Mouse (Mus musculus) liver, embryonic 16.5 days (tissue): ENCODE data around the gene Ostm1. TPM values are rescaled to one million over a fixed set of nuclear protein-coding genes. Genes with fewer than 3 reads are reported as not detected.

Experiments
- ATAC-seq: fragments of 200-750 bp; cut with Nextera tagmentation; 2 replicates; pipeline ENCODE4 v1.8.0; 2017; ENCODE audit warnings: low read depth, mild to moderate bottlenecking, moderate number of reproducible peaks, moderate library complexity
- H3K27ac ChIP-seq: fragments of 300-500 bp; sonication (generic); 2 replicates; pipeline ENCODE4 v1.5.1; 2014; ENCODE audit warnings: mild to moderate bottlenecking, low read length
- H3K27me3 ChIP-seq: fragments of 300-500 bp; sonication (generic); 2 replicates; pipeline ENCODE4 v1.6.1; 2014; ENCODE audit warnings: low read depth, low read length, mixed read lengths; ENCODE audit not compliant: control insufficient read depth, insufficient read depth
- H3K36me3 ChIP-seq: fragments of 300-500 bp; sonication (generic); 2 replicates; pipeline ENCODE4 v1.6.1; 2014; ENCODE audit warnings: mild to moderate bottlenecking; ENCODE audit not compliant: control insufficient read depth, insufficient read depth
- H3K4me1 ChIP-seq: fragments of 300-500 bp; sonication (generic); 2 replicates; pipeline ENCODE4 v1.6.1; 2014; ENCODE audit warnings: low read depth, low read length, mixed read lengths; ENCODE audit not compliant: control insufficient read depth
- H3K4me2 ChIP-seq: fragments of 300-500 bp; sonication (generic); 2 replicates; pipeline ENCODE4 v1.6.1; 2014; ENCODE audit warnings: low read depth, low read length, mixed read lengths
- H3K4me3 ChIP-seq: fragments of 300-500 bp; sonication (generic); 2 replicates; pipeline ENCODE4 v1.5.1; 2014; ENCODE audit warnings: low read depth, mild to moderate bottlenecking, low read length
- H3K9ac ChIP-seq: fragments of 300-500 bp; sonication (generic); 2 replicates; pipeline ENCODE4 v1.6.1; 2014; ENCODE audit warnings: low read depth, low read length
- H3K9me3 ChIP-seq: fragments of 300-500 bp; sonication (generic); replicated peaks from 2 replicates; pipeline ENCODE4 v1.6.1; 2016; ENCODE audit warnings: low read length; ENCODE audit not compliant: control insufficient read depth
- WGBS: fragments of 180-500 bp; shearing (Covaris S2); extraction: QIAGEN DNeasy Blood & Tissue Kit; methylation state at CpG from one replicate; pipeline ENCODE4 v1.1.7; 2014; ENCODE audit not compliant: insufficient replicate concordance; 5-methylcytosine and 5-hydroxymethylcytosine counted together
- polyA plus RNA-seq: library from polyadenylated mRNA; unstranded; fragments of >200 nt; fragmentation: Nextera tagmentation; extraction: Ambion mirVana; gene quantifications from 2 replicates; pipeline ENCODE4 v1.2.1, GENCODE M21; 2015

Ostm1 gene
- polyA plus RNA-seq, 1 experiment from 2014 or later: 10.5 TPM

DNA sequence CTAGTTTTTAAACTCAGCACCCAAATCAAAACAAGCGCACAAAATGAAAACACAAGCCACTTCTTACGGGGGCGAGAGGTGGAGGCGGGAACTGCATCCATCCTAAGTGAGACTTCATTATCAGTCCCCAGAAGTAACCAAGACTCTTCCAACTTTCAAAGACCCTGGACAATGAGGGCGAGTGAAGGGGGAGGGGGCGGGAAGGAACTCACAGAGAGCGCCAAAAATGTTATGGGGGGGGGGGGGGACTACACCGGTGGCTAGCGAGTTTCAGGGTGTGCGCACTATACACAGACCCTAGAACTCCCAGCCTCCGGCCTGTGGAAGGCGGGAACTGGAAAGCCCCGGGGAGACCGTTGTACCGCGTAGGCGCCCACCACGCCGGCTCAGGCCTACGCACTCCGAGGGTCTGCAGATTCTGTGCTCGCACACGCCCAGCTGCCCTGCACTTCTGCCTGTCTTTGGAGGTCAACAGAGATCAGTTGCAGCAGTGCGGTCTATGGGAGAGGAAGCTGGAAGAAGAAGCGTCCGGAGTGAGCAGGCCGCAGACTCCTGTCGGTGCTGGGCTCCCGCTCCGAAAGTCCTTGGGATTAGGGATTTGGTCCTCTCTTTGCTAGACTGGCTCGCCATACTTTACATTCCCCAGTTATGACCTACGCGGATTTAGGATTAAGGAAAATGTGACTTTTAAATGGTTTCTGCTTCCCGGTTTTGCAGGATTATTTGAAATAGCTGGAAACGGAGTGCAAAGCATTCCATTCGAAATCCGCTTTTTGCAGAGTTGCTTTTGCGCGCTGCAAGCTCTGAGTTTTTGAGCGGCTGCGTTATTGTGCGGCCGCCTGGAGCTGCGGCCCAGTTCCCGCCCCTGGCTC lies 1.7 kb upstream of the Ostm1 start:
- no peaks in the 10 kb centered on the region for H3K36me3 ChIP-seq
- H3K27ac ChIP-seq: no peak overlapping the region
- 2% methylated on average over 45 of the region's 45 CpGs for WGBS
- H3K27me3 ChIP-seq: peaks cover 99% of the 10 kb centered on the region
- no peak overlapping the region for H3K9ac ChIP-seq
- no peak overlapping the region for H3K4me2 ChIP-seq
- ATAC-seq: no peak
- no peaks in the 10 kb centered on the region; the same call in 1 of the 2 replicates for H3K4me1 ChIP-seq
- no peaks in the 10 kb centered on the region for H3K9me3 ChIP-seq
- H3K4me3 ChIP-seq: no peak overlapping the region

DNA sequence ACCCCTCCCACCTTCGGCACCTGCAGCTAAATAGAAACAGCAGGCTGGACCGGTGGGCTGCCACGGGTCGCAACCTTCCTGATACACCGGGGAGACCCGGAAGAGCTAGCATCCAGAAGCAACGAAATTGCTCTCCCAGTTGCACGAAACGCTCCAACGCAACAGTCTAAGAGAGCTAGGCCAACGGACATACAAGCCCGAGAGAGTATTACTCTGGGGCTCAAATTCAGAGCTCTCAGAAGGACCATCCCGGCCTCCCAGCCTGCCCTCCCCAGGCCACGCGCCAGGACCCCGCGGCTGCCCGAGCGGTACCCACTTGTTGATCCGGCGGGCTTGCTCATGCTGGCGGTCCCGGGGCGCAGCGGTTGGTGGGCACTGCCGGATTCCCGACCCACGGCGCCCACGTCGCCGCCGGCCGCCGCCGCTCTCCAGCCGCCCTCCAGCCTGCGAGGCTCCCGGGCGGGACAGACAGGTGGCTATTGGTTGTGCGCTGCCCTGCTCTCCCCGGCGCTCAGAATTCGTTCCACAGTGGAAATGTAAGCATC lies 984 bp upstream of the Ostm1 start:
- Histone ChIP-seq H3K9me3 (no peaks in the 10 kb centered on the region), H3K27ac (no peak overlapping the region), H3K27me3 (peaks cover 99% of the 10 kb centered on the region), H3K4me1 (no peaks in the 10 kb centered on the region; the same call in 1 of the 2 replicates), H3K36me3 (no peaks in the 10 kb centered on the region), H3K4me3 (no peak overlapping the region), H3K9ac (no peak overlapping the region), H3K4me2 (no peak overlapping the region)
- ATAC-seq: no peak
- under 1% methylated on average over 44 of the region's 44 CpGs for WGBS

DNA sequence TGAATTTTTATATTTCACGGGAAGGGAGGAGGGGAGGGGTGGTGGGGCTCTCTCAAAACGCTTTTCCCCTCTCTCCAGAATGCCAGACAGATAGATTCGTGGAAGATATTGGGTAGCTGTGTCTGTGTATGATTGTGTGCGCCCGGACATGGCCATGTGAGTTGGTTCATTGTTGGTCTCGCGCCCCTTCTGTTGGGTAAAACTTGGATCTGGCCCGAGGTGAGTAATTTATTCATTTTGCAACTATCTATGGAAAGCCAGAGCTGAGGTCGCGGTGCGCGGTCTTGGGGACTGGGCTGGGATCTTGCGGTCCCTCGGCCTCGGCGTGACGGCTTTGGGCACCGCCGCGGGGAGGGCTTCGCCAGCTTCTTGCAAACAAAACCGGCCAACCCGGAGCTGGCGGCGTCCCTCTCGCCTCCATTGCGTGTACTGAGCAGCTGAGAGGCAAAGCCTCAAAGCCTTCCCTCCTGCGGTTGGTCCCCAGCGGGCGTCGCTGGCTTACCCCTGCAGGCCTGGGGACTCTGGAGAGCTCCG lies 347 bp downstream of the Ostm1 start:
- no peaks in the 10 kb centered on the region; the same call in 1 of the 2 replicates for H3K4me1 ChIP-seq
- H3K9me3 ChIP-seq: no peaks in the 10 kb centered on the region
- no peak overlapping the region for H3K4me3 ChIP-seq
- H3K4me2 ChIP-seq: no peak overlapping the region
- H3K27me3 ChIP-seq: peaks cover 99% of the 10 kb centered on the region
- ATAC-seq: no peak
- no peaks in the 10 kb centered on the region for H3K36me3 ChIP-seq
- no peak overlapping the region for H3K9ac ChIP-seq
- 2% methylated on average over 32 of the region's 32 CpGs for WGBS
- no peak overlapping the region for H3K27ac ChIP-seq

DNA sequence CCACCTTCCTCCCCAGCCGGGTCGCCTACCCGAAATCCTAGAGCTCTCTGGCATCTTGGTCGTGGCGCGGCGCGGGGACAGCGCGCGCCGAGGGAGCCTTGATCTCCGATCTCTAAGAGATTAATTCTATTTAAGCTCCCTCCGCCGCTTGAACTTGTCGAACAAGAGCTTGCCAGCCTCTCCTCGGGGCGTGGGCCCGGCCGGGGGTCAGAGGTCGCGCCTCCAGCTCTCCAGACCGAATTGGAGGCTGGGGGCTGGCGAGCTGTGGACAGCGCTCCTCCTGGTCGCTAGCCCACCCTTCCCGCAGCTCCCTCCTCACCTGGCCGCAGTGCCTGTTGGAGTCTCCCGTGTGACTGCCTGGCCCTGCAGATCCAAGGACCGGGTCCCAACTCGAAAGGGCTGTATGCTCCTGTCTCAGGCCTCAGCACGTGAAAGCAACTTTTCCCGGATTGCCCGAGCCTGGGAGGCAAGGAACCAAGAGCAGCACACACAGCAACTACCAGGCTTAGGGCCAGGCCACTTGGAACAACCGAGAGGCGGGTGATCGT lies 888 bp downstream of the Ostm1 start:
- Histone ChIP-seq H3K9ac (no peak overlapping the region), H3K27ac (no peak overlapping the region), H3K27me3 (peaks cover 99% of the 10 kb centered on the region), H3K36me3 (no peaks in the 10 kb centered on the region), H3K9me3 (no peaks in the 10 kb centered on the region), H3K4me3 (no peak overlapping the region), H3K4me2 (no peak overlapping the region), H3K4me1 (no peaks in the 10 kb centered on the region; the same call in 1 of the 2 replicates)
- ATAC-seq: no peak
- 2% methylated on average over 37 of the region's 37 CpGs for WGBS

DNA sequence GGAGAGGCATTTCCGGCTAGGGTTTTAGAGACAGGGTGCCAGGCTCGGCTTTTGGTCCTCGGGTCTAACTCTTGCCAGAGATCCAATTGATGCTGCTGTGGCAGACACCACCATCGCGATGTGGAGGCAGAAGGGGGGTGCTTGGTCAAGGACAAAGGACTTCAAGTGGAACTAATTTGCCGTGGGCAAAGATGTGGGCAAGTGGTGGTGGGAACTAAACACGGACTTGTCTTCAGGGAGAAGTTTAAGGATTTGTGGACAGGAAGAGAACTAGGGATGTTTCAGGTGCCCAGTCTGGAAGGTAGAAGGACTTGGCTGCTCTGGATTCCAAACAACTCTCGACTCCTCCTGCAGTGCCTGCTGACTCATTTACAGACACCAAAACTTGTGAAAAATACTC lies 1.5 kb downstream of the Ostm1 start:
- Histone ChIP-seq H3K27ac (no peak overlapping the region), H3K4me1 (no peaks in the 10 kb centered on the region), H3K36me3 (no peaks in the 10 kb centered on the region), H3K4me2 (no peak overlapping the region), H3K27me3 (peaks cover 99% of the 10 kb centered on the region), H3K9ac (no peak overlapping the region), H3K9me3 (no peaks in the 10 kb centered on the region), H3K4me3 (no peak overlapping the region)
- no peak for ATAC-seq
- 2% methylated on average over 8 of the region's 8 CpGs for WGBS

DNA sequence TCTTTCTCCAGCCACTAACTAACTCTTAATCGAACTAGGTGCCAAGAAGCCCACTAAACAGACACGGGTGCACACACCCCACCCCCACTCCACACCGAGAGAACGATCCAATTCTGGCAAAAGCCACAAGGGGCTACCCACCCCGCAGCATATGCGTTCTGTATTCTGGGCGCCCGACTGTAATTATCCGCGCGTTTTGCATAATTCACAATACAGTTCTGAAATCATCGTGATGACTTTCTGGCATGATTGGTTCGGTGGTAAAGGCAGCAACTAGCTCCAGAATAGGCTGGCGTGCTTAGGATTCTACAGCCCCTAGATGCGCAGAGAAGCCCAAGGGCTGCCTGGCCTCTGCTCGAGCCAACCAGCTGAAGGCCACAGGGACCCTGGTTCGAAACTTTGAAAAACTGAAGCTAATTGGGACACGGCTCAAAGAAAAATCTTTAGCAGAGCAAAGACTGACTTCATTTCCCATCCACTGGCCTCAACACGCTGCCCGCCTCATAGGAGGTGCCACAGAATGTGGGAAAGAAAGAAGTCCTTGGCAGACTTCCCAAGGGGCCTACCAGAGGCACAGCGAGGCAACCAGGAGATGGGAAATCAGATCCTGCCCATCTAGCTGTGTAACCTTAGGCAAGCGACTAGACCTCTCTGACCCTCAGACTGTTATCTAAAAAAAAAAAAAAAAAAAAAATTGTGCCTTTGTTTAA lies 2.1 kb downstream of the Ostm1 start:
- Histone ChIP-seq H3K9me3 (no peaks in the 10 kb centered on the region), H3K4me2 (no peak overlapping the region), H3K9ac (no peak overlapping the region), H3K4me1 (no peaks in the 10 kb centered on the region), H3K27me3 (peaks cover 99% of the 10 kb centered on the region), H3K4me3 (no peak overlapping the region), H3K27ac (no peak overlapping the region), H3K36me3 (no peaks in the 10 kb centered on the region)
- WGBS: 7% methylated on average over 22 of the region's 22 CpGs
- no peak for ATAC-seq

DNA sequence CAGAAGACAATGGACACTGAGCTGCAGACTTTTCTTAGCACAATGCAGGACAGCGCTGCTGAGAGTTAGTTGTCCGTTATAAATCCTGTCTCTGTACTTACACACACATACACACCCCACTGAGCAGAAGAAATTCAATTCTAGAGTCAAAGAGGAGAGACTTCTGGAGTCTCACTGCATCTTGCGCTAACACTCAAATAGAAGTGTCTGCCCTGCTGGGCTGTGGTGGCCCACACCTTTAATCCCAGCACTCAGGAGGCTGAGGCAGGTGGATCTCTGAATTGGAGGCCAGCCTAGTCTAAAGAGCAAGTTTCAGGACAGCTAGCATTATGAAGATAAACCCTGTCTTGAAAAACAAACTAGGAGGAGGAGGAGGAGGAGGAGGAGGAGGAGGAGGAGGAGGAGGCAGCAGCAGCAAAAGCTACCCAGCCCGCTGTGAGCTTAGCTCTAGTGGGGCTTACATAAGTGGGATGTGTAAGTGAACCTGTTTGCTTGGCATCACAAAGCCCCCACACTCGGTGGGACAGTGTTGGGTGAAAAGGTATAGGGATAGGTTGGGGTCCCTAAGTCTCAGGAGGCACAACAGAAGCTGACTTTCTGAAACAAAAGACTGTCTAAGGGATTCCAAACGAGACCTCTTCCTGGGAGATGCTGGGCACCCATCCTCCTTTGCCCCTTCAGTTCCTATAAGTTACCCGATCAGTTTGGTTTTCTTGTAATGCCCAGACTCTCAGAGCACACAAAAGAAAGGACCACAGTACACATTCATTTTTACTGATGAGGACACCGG lies 4.5 kb downstream of the Ostm1 start:
- H3K4me2 ChIP-seq: no peak overlapping the region
- no peak overlapping the region for H3K9ac ChIP-seq
- no peaks in the 10 kb centered on the region for H3K36me3 ChIP-seq
- H3K27me3 ChIP-seq: peaks cover 99% of the 10 kb centered on the region
- no peak for ATAC-seq
- 3% methylated on average over 8 of the region's 8 CpGs for WGBS
- H3K9me3 ChIP-seq: no peaks in the 10 kb centered on the region
- H3K27ac ChIP-seq: no peak overlapping the region
- no peaks in the 10 kb centered on the region; the same call in none of the 2 replicates for H3K4me1 ChIP-seq
- H3K4me3 ChIP-seq: no peak overlapping the region

DNA sequence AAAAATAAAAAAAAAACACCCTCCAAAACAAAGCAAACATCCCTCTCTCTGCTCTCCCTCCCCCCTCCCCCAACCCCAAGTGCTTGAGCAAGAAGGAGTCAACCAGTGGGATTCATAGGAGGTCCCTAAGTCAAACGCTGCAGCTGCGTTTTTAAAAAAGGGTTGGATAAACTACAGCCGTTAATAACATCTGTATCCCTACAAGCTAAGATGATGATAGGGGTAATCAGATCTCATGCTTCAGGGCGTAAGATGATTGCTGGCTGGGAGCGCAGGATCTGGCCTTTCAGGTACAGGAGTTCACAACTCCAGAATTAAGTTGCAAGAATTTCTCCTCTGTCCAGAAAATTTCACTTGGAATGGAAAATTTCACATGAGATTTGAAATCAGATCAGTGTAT lies 5.9 kb downstream of the Ostm1 start:
- ATAC-seq: no peak
- no peaks in the 10 kb centered on the region for H3K9me3 ChIP-seq
- WGBS: 5% methylated on average over 5 of the region's 5 CpGs

More for the DNA sequence above, 5.9 kb downstream of the Ostm1 start:
- no peak overlapping the region for H3K4me2 ChIP-seq
- H3K4me1 ChIP-seq: no peaks in the 10 kb centered on the region; the same call in none of the 2 replicates
- no peak overlapping the region for H3K27ac ChIP-seq
- H3K27me3 ChIP-seq: peaks cover 99% of the 10 kb centered on the region
- H3K36me3 ChIP-seq: no peaks in the 10 kb centered on the region
- no peak overlapping the region for H3K4me3 ChIP-seq
- H3K9ac ChIP-seq: no peak overlapping the region
